Mouse (Mus musculus) heart, postnatal 0 days (tissue): Measurements from ENCODE around the gene Ccna1. TPM values are rescaled to one million over a fixed set of nuclear protein-coding genes. Genes with fewer than 3 reads are reported as not detected.

Experiments used
- ATAC-seq: fragments of 200-750 bp; cut with Nextera tagmentation; 2 replicates; pipeline ENCODE4 v1.8.0; 2017; ENCODE audit warnings: low read depth, moderate number of reproducible peaks, moderate library complexity; ENCODE audit not compliant: insufficient read depth
- DNase-seq: peaks from one replicate; pipeline ENCODE4 v3.0.0-alpha.2; 2016; ENCODE audit warnings: low spot score
- H3K27ac ChIP-seq: fragments of 300-500 bp; sonication (generic); 2 replicates; pipeline ENCODE4 v1.5.1; 2014; ENCODE audit warnings: low read depth, mild to moderate bottlenecking
- H3K27me3 ChIP-seq: fragments of 300-500 bp; sonication (generic); 2 replicates; pipeline ENCODE4 v1.6.1; 2014; ENCODE audit warnings: low read length, mixed read lengths; ENCODE audit not compliant: control insufficient read depth, insufficient read depth
- H3K36me3 ChIP-seq: fragments of 300-500 bp; sonication (generic); replicated peaks from 2 replicates; pipeline ENCODE4 v1.6.1; 2014; ENCODE audit warnings: low read length, mixed read lengths; ENCODE audit not compliant: control insufficient read depth, insufficient read depth
- H3K4me1 ChIP-seq: fragments of 300-500 bp; sonication (generic); 2 replicates; pipeline ENCODE4 v1.6.1; 2014; ENCODE audit warnings: antibody characterized with exemption; ENCODE audit not compliant: control insufficient read depth, insufficient read depth
- H3K4me2 ChIP-seq: fragments of 300-500 bp; sonication (generic); 2 replicates; pipeline ENCODE4 v1.6.1; 2014; ENCODE audit warnings: low read depth, mild to moderate bottlenecking, low read length, moderate library complexity
- H3K4me3 ChIP-seq: fragments of 300-500 bp; sonication (generic); 2 replicates; pipeline ENCODE4 v1.5.1; 2014; ENCODE audit warnings: low read depth, low read length
- H3K9ac ChIP-seq: fragments of 300-500 bp; sonication (generic); replicated peaks from 2 replicates; pipeline ENCODE4 v1.6.1; 2014; ENCODE audit warnings: low read depth, low read length, mixed read lengths
- H3K9me3 ChIP-seq: fragments of 300-500 bp; sonication (generic); replicated peaks from 2 replicates; pipeline ENCODE4 v1.6.1; 2016; ENCODE audit warnings: low read length; ENCODE audit not compliant: control insufficient read depth
- CTCF ChIP-seq: IDR thresholded peaks from 2 replicates; pipeline ENCODE4 v1.5.1; 2016; ENCODE audit warnings: antibody characterized with exemption, control low read depth, low read depth
- EP300 ChIP-seq: IDR thresholded peaks from 2 replicates; pipeline ENCODE4 v1.6.1; 2016; ENCODE audit warnings: antibody characterized with exemption, low read depth
- whole genome bisulfite sequencing: fragments of 180-500 bp; shearing (Covaris S2); extraction: QIAGEN DNeasy Blood & Tissue Kit; methylation state at CpG from one replicate; pipeline ENCODE4 v1.1.7; 2014; 5-methylcytosine and 5-hydroxymethylcytosine counted together
- polyA plus RNA-seq: library from polyadenylated mRNA; unstranded; fragments of >200 nt; fragmentation: Nextera tagmentation; extraction: Ambion mirVana; gene quantifications from 2 replicates; pipeline ENCODE4 v1.2.1, GENCODE M21; 2015
- total RNA-seq: library from RNA; depleted of rRNA; stranded (reverse); fragments of >200 nt; gene quantifications from 2 replicates; pipeline ENCODE4 v1.2.3, GENCODE M21; 2014; ENCODE audit warnings: low replicate concordance

The Ccna1 gene
- total and polyA plus RNA-seq, 2 experiments from 2014 or later: 0.15 to 1.3 TPM

GRCm38 (mm10) chr3:55075294-55075648 is 20.0 kb upstream of the Ccna1 start:
- Histone ChIP-seq H3K9ac (no peak overlapping the region), H3K27me3 (no peaks in the 10 kb centered on the region), H3K36me3 (no peaks in the 10 kb centered on the region), H3K4me2 (no peak overlapping the region), H3K27ac (no peak overlapping the region), H3K4me3 (no peak overlapping the region), H3K4me1 (no peaks in the 10 kb centered on the region), H3K9me3 (no peaks in the 10 kb centered on the region)
- ATAC-seq (no peak), DNase-seq (no peak)
- no peak for TF ChIP-seq EP300
- TF ChIP-seq CTCF: no peak
- 65% methylated on average over 3 of the region's 3 CpGs for WGBS

GRCm38 (mm10) chr3:55074576-55075293 is 19.4 kb upstream of the Ccna1 start:
- no peaks in the 10 kb centered on the region for H3K36me3 ChIP-seq
- no peak overlapping the region for H3K9ac ChIP-seq
- no peak overlapping the region for H3K4me3 ChIP-seq
- 80% methylated on average over 6 of the region's 6 CpGs for WGBS
- no peak for ATAC-seq
- H3K4me1 ChIP-seq: no peaks in the 10 kb centered on the region
- no peak overlapping the region for H3K4me2 ChIP-seq
- no peak for DNase-seq
- no peaks in the 10 kb centered on the region for H3K27me3 ChIP-seq
- TF ChIP-seq CTCF: no peak
- no peak for TF ChIP-seq EP300
- no peaks in the 10 kb centered on the region for H3K9me3 ChIP-seq
- no peak overlapping the region for H3K27ac ChIP-seq

- no peak overlapping the region for H3K4me3 ChIP-seq
- DNase-seq (no peak), ATAC-seq (no peak)
- 23% methylated on average over 7 of the region's 7 CpGs for WGBS
- 0 out of 2 replicates have a peak, but pooled peaks cover 10% of the 10 kb centered on the region for H3K27me3 ChIP-seq
- no peaks in the 10 kb centered on the region for H3K9me3 ChIP-seq
- no peak overlapping the region for H3K9ac ChIP-seq
- TF ChIP-seq CTCF (no peak), EP300 (no peak)
- H3K36me3 ChIP-seq: no peaks in the 10 kb centered on the region
- no peak overlapping the region for H3K4me2 ChIP-seq
- no peak overlapping the region for H3K27ac ChIP-seq
- no peaks in the 10 kb centered on the region for H3K4me1 ChIP-seq
These were observed 12.6 kb upstream of the Ccna1 start for GRCm38 (mm10) chr3:55067791-55068434.

- ATAC-seq: no peak
- TF ChIP-seq EP300 (no peak), CTCF (no peak)
- no peaks in the 10 kb centered on the region for H3K4me1 ChIP-seq
- no peak overlapping the region for H3K9ac ChIP-seq
- H3K4me2 ChIP-seq: no peak overlapping the region
- H3K4me3 ChIP-seq: no peak overlapping the region
- no peaks in the 10 kb centered on the region for H3K9me3 ChIP-seq
- 0 out of 2 replicates have a peak, but pooled peaks cover 10% of the 10 kb centered on the region for H3K27me3 ChIP-seq
- WGBS: 61% methylated on average over 12 of the region's 12 CpGs
- no peaks in the 10 kb centered on the region for H3K36me3 ChIP-seq
- H3K27ac ChIP-seq: no peak overlapping the region
- DNase-seq: no peak
These were observed 11.3 kb upstream of the Ccna1 start for GRCm38 (mm10) chr3:55066666-55067023.

- DNase-seq: no peak
- no peak for TF ChIP-seq CTCF
- TF ChIP-seq EP300: no peak
- no peaks in the 10 kb centered on the region for H3K9me3 ChIP-seq
These were observed 10.7 kb upstream of the Ccna1 start for GRCm38 (mm10) chr3:55065738-55066665.

More at GRCm38 (mm10) chr3:55065738-55066665, 10.7 kb upstream of the Ccna1 start:
- Histone ChIP-seq H3K4me2 (no peak overlapping the region), H3K4me1 (no peaks in the 10 kb centered on the region), H3K9ac (no peak overlapping the region), H3K4me3 (no peak overlapping the region), H3K36me3 (no peaks in the 10 kb centered on the region), H3K27ac (no peak overlapping the region), H3K27me3 (0 out of 2 replicates have a peak, but pooled peaks cover 10% of the 10 kb centered on the region)
- 49% methylated on average over 14 of the region's 14 CpGs for WGBS
- ATAC-seq: no peak
